Mouse (Mus musculus) thymus, adult 2 months (tissue): ENCODE data around the gene Tmprss9. TPM values are rescaled to one million over a fixed set of nuclear protein-coding genes. Genes with fewer than 3 reads are reported as not detected.

ENCODE experiments used
- DNase-seq: peaks from one replicate; pipeline ENCODE4 v3.0.0; 2021
- H3K27ac ChIP-seq: fragments of 200-500 bp; 2 replicates; pipeline ENCODE4 v1.5.1; 2012; ENCODE audit warnings: low read length, control low read depth; ENCODE audit not compliant: control insufficient read depth, insufficient read depth
- H3K27me3 ChIP-seq: fragments of 200-500 bp; 2 replicates; pipeline ENCODE4 v1.6.1; 2012; ENCODE audit warnings: mild to moderate bottlenecking, low read length, moderate library complexity, mixed read lengths; ENCODE audit not compliant: control insufficient read depth, insufficient read depth
- H3K36me3 ChIP-seq: fragments of 200-500 bp; 2 replicates; pipeline ENCODE4 v1.6.1; 2012; ENCODE audit warnings: mild to moderate bottlenecking, low read length, moderate library complexity; ENCODE audit not compliant: control insufficient read depth, insufficient read depth
- H3K4me1 ChIP-seq: fragments of 200-500 bp; replicated peaks from 2 replicates; pipeline ENCODE4 v1.6.1; 2012; ENCODE audit warnings: low read length; ENCODE audit not compliant: control insufficient read depth, insufficient read depth
- H3K4me3 ChIP-seq: fragments of 200-500 bp; 2 replicates; pipeline ENCODE4 v1.5.1; 2012; ENCODE audit warnings: mild to moderate bottlenecking, low read length, control low read depth, moderate library complexity; ENCODE audit not compliant: control insufficient read depth, insufficient read depth
- CTCF ChIP-seq: fragments of 200-500 bp; IDR thresholded peaks from 2 replicates; pipeline ENCODE4 v1.5.1; 2012; ENCODE audit warnings: mild to moderate bottlenecking, control low read depth, low read length, moderate library complexity, borderline replicate concordance; ENCODE audit not compliant: control insufficient read depth, poor library complexity, insufficient read depth; ENCODE audit errors: extremely low read depth
- POLR2A ChIP-seq: fragments of 200-500 bp; IDR thresholded peaks from 2 replicates; pipeline ENCODE4 v1.6.1; 2012; ENCODE audit warnings: mild to moderate bottlenecking, low read length, control low read depth, moderate library complexity; ENCODE audit not compliant: control insufficient read depth, poor library complexity, insufficient read depth; ENCODE audit errors: extremely low read depth
- WGBS: fragments of 180-500 bp; shearing (Covaris S2); methylation state at CpG from one replicate; pipeline ENCODE4 v1.1.7; 2018; 5-methylcytosine and 5-hydroxymethylcytosine counted together
- polyA plus RNA-seq: library from polyadenylated mRNA; depleted of rRNA; stranded (reverse); fragments of >200 nt; gene quantifications from 2 replicates; pipeline ENCODE4 v1.2.3, GENCODE M21; 2012

Gene Tmprss9
- polyA plus RNA-seq, 1 experiment, result 0.28 TPM

DNA sequence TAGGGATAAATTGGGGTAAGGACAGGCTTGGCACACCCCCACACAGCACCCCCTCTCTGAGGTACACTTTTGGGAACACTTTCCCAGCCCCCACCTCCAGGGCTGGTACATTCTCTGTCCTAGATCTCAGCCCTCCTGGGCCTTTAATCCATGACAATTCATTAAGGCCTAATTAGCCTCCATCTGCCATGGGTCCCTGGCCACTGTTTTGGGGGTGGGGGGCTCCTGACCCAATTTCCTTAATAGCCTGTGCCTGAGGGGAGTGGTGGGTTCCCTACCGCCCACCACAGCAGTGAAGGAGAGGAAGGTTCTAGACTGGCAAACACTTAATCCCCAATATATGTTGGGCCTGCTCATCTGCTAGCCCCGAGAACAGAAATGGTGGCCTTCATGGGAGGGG is 30.0 kb upstream of the Tmprss9 start:
- TF ChIP-seq POLR2A (no peak), CTCF (no peak)
- no peaks in the 10 kb centered on the region for H3K36me3 ChIP-seq
- H3K4me3 ChIP-seq, result no peak overlapping the region
- H3K4me1 ChIP-seq, result peaks cover 5% of the 10 kb centered on the region; the same call in 1 of the 2 replicates
- no peak for DNase-seq
- WGBS, result 97% methylated on average over 2 of the region's 2 CpGs
- peaks cover 2% of the 10 kb centered on the region; the same call in 1 of the 2 replicates for H3K27me3 ChIP-seq
- H3K27ac ChIP-seq, result no peak overlapping the region

DNA sequence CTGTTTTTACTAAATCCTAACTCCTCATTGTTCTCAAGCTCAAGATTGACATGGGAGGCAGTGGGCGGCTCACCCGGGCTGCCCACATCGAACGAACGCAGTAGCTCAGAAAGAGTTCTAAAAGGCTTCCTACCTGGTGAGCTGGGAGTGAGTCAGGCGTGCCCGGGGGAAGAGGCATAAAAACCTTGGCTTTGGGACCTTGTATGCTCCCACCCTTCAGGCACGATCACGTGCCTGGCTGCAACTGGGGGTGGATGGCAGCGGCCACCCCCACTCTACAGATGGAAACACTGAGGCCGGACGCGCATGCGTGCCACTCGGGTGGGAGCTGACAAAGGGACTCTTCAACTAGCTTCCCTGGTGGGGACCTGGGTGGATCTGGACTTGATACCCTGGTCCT is 29.3 kb upstream of the Tmprss9 start:
- no peak overlapping the region for H3K4me3 ChIP-seq
- H3K36me3 ChIP-seq, result no peaks in the 10 kb centered on the region
- no peak for TF ChIP-seq POLR2A
- TF ChIP-seq CTCF, result no peak
- 90% methylated on average over 15 of the region's 15 CpGs for WGBS
- DNase-seq, result no peak
- peaks cover 5% of the 10 kb centered on the region; the same call in 1 of the 2 replicates for H3K4me1 ChIP-seq
- no peak overlapping the region for H3K27ac ChIP-seq
- peaks cover 2% of the 10 kb centered on the region; the same call in 1 of the 2 replicates for H3K27me3 ChIP-seq

DNA sequence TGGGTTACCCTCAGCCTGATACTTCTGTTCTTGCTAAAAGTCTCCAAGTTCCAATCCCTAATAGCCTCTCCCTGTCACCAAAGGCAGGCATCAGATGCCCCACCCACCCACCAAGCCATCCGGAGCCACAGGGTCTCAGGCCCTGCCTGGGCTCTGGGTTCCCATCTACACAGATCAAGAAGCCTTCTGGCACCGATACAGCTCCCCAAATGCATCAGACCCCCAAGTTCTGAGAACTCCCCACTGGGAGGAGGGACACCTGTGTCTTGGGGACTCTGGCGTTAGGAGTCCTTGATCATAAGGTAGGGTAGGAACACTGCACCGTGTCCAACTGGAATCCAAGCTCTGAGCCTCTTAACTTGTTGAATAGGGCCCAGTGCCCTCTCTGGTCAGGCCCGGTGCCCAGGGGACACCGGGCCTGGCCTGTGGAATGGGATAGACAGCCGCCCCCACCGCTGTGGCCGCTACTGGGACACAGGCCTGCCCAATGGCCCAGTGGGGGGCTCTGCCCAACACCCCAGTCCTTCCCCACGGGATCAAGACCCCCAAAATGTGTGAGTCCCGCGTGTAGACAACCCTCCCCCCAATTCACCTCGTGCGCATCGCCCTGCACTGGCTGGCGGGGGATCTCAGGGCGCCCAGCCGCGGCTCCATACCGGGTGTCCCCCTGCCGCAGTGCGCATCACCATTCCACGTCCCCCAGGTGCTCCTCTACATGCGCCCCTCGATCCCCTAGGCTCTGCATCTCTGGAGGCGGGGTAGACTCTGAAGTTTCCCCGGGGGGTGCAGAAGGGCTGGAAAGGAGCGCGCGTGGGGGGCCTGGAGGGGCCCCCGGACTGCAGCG is 28.3 kb upstream of the Tmprss9 start:
- Histone ChIP-seq H3K27ac (no peak overlapping the region), H3K36me3 (no peaks in the 10 kb centered on the region), H3K27me3 (peaks cover 2% of the 10 kb centered on the region; the same call in 1 of the 2 replicates), H3K4me1 (peaks cover 9% of the 10 kb centered on the region; the same call in 1 of the 2 replicates), H3K4me3 (no peak overlapping the region)
- TF ChIP-seq CTCF (no peak), POLR2A (no peak)
- WGBS, result 20% methylated on average over 32 of the region's 32 CpGs
- no peak for DNase-seq

DNA sequence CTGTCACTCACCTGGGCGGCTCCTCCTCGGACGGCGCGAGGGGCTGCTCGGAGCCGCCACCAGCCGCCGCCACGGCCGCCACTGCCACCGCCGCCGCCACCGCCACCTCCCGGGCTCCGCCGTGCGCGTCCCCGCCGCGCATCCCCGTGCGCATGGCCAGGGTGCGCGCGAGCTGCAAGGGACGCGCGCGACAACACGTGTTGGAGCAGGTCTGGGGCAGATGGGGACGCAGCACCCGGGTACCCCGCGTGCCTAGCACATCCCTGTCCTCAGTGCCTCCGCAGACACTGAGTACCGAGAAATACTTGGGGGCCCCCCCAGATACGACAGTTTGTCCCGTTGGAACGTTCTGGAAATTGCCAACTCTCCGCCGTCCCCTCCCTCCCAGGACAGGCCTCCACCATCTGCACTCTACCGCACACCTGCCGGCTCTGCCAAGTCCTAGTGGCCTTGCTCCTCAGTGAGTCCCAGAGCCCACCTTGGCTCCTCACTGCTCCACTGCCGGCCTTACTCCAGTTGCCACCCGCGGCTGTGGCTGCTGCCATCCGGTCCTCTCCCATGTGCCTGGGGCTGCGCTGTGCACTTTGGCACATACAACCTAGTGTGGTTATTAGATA is 27.6 kb upstream of the Tmprss9 start, which contains the start of gene Lingo3:
TSS of gene Lingo3 (minus strand) at position 109 of the 617 bp plus-strand sequence.
- no peak for DNase-seq

DNA sequence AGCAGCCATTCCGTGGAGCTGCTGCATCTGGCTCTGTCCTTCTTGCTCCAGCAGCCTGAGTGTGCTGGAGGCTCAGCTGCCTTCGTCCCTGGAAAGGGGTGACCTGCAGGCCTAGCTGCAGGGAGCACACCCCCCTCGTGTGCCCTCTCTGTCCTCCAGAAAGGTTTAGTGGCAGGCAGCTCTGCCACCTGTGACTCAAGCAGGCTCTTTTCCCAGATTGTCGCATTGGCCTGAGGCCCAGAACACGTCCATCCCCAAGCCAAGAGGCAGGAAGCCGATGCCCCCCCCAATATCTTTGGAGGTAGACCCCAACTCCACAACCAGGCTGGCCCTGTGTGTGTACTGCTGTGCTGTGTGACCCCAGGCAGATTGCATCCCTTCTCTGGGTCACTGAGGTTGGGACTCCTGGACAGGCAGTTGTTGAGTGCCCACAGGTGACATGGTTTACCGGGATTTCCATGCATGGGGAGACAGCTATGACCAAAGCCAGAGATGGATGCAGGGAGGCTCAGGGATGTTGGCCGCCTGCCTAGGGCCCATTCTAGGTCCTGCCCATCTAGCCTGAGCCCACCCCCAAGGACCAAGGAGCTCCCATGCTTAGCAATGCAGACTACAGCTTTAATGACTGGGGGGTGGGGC is 26.5 kb upstream of the Tmprss9 start:
- no peak for TF ChIP-seq POLR2A
- no peak for TF ChIP-seq CTCF
- H3K4me3 ChIP-seq, result no peak overlapping the region
- WGBS, result 79% methylated on average over 8 of the region's 8 CpGs
- no peak for DNase-seq
- H3K27me3 ChIP-seq, result peaks cover 2% of the 10 kb centered on the region; the same call in 1 of the 2 replicates
- no peak overlapping the region for H3K27ac ChIP-seq
- no peaks in the 10 kb centered on the region for H3K36me3 ChIP-seq
- H3K4me1 ChIP-seq, result peaks cover 17% of the 10 kb centered on the region; the same call in 1 of the 2 replicates

More for the DNA sequence above, 27.6 kb upstream of the Tmprss9 start, which contains the start of gene Lingo3:
- H3K36me3 ChIP-seq, result no peaks in the 10 kb centered on the region
- 7% methylated on average over 51 of the region's 51 CpGs for WGBS
- TF ChIP-seq CTCF (no peak), POLR2A (no peak)
- no peak within 1 kb of the TSS for H3K27ac ChIP-seq
- H3K4me3 ChIP-seq, result no peak within 1 kb of the TSS; the same call in 1 of the 2 replicates
- H3K4me1 ChIP-seq, result peaks cover 15% of the 10 kb centered on the region; the same call in 1 of the 2 replicates
- H3K27me3 ChIP-seq, result peaks cover 2% of the 10 kb centered on the region; the same call in 1 of the 2 replicates

DNA sequence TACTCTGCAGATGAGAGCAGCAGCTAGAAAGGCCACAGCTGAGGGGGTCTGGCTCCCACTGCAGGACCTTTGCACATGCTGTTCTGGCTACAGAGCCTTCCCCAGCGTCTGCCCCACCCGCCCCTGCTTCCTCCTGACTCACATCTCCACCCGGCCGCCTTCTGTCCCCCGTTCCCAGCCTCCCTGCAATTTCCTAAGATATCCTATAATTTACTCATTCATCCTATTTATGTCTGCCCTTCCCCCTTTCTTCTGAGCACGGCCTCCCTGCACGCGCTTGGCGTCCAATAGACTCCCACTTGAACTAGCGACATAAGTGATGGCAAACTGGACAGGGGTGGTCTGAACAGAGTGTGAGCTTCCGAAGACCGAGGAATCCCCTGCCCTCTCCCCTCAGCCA is 25.9 kb upstream of the Tmprss9 start:
- Histone ChIP-seq H3K36me3 (no peaks in the 10 kb centered on the region), H3K4me3 (no peak overlapping the region), H3K27ac (no peak overlapping the region), H3K27me3 (peaks cover 2% of the 10 kb centered on the region; the same call in 1 of the 2 replicates), H3K4me1 (peaks cover 17% of the 10 kb centered on the region; the same call in 1 of the 2 replicates)
- WGBS, result 91% methylated on average over 12 of the region's 12 CpGs
- no peak for DNase-seq
- no peak for TF ChIP-seq POLR2A
- no peak for TF ChIP-seq CTCF
